Mouse (Mus musculus): ENCODE data around the gene Tox3.
A peak's percentile ranks its signal among the peaks of the same experiment; 100 is the strongest.

Gene Tox3

DNA sequence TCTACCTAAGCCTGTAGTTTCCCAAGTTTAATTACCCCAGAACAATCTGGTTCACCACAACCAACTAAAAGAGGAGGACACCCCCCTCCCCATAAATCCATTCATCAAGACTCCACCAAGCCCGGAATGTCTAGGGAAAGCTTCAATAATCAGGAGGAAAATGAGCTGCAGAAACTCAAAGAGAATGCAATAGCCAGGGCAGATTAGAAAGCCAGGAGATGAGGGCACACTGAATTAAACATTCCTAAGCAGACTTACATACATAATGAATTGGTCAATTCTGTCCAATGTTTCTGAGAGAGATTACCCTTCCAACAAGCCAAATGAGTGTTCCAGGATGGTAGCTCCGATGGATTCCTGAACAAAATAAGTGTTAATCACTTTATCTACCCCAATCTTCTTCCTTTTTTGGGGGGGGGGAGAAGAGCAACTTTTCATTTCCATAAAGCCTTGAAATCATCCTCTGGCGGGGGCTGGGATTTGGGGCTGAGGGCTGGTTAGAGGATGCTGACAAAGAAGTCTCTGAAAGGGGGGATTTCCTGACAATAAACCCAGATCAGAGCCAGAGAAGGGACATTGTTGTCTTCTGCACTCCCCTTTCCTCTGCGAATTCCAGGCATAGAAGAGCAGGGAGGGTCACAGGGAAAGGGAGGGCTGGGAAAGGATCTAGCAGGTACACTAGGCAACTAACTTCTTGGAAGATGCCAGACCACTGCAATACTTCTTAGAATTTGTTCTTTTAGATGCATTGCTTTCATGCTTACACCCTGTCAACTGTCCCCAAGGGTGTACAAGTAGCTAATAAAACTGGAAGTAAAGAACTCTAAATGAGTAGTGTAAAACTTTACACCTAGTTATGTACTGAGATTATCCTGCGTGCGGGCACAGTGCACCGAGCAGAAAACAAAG, 17.5 kb downstream of the Tox3 start:
- DNase-seq (ENCODE audit: extremely low read depth, low read depth, low spot score), result no peak

DNA sequence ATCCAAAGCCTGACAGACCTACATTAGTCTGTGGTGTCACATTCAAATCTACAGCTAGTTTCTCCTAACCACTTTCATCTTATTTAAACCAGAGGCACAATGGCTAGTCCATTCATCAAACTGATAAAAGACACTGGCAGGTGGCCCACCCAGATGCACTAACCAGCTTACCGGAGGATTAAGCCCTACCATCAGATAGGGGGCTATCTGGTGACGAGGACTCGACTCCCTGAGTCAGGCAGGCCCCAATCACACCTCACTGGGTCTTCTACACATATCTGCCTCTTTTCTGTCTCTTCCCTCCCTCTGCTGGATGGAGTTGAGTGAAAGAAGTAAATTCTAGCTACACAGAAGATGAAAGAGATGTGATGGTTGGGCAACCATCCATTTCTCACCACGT, 24.3 kb downstream of the Tox3 start:
- no peak for DNase-seq (ENCODE audit: extremely low read depth, low read depth, low spot score)

DNA sequence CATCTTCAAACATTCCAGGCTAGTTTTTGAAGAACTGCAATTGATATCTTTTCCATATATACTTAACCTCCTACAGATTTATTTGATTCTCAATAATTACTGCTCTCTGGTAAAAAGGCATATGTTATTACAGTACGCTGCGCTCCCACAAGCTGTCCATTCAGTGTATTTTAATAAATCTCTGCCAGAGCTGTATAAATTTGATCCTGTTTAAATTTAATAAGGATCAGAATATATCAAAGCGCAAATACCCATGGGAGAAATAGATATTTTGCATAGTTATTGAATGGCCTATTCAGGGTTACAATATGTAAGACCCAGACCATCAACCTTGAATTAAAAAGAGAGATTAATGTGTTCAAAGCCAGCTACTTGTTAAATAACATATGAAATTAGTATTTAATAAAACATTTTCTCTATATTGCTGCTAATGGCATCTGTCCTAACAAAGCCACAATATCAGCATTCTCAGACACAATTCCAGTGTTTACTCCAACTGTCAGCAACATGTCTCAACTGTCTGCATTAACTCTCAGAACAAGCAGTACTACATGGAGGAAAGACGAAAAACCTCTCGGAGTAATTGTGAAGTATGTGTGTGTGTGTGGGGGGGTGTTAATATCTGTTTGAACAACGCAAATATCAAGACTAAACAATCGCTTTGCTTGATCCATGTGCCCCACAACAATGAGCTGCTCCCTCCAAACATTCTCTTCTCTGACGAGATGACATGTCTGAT, 25.3 kb downstream of the Tox3 start:
- DNase-seq (ENCODE audit: extremely low read depth, low read depth, low spot score), result no peak

DNA sequence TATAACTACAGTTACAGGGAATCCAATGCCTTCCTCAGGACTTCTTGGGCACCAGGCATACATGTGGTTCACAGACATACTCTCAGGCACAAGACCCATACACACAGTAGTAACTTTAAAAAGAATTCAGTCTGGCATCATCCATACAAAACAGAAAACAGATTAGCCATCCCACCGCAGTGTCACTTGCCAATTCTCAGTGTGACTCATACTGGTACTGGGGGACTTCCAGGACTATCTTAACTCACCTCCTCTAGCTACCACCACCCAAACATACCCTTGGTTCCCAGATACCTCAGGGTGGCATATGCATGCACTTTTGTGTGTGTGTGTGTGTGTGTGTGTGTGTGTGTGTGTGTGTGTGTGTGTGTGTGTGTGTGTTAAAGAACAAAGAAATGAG, 26.9 kb downstream of the Tox3 start:
- DNase-seq (ENCODE audit: extremely low read depth, low read depth, low spot score), result no peak

DNA sequence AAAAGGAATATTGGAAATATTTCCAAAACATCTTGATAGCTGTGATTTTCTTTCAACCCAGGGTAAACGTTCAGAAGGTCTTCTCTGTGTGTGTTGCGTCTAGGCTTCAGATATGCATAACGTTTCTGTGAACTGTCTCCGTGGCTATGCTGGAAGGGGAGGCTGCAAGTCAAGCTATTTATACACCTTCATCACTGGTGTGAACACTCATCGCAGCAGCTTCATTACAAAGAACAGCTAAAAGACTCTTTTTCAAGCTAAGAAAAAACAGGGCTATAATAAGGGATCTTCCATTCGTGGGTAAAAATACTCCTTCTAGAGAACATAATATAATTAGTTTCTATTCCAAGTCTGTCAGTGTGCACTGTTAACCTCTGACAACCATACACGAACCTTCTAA, 33.8 kb downstream of the Tox3 start:
- no peak for DNase-seq (ENCODE audit: extremely low read depth, low read depth, low spot score)

DNA sequence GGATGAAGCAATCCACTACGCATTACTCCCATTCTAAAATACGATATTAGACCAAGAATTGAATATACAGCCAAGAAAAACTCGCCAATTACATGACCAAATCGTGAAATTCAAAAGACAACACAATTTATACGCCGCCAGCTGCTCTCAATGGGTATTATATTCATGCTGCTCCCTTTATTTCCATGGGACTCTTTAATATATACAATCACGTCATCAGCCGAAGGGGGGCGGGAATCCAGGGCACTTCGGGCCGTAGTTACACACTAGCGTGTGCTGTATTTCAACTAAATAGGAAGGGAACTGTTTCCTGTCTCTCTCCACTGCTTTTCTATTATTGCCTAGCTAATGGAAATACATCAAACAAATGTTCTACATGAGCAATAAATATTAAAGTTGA, 45.2 kb downstream of the Tox3 start:
- DNase-seq (ENCODE audit: extremely low read depth, low read depth, low spot score), result no peak

DNA sequence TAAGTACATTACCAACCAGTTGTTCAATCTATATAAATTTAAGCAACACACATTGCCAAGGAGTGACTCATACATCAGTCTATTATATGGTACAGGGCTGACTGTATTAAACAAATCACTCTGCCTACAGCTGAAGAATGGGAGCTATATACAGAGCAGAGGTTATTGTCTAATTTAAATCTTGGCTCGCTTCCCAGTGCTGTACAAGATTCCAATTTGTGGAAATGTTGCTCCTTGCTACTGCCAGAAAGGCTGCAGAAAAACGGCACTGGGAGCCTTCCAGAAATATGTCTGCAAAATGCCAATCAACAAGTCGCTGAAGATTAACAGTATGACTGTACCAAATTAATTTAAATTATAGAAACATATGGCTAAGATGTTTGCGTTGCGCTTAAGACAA, 45.9 kb downstream of the Tox3 start:
- DNase-seq (ENCODE audit: extremely low read depth, low read depth, low spot score), result peak; percentile 30

DNA sequence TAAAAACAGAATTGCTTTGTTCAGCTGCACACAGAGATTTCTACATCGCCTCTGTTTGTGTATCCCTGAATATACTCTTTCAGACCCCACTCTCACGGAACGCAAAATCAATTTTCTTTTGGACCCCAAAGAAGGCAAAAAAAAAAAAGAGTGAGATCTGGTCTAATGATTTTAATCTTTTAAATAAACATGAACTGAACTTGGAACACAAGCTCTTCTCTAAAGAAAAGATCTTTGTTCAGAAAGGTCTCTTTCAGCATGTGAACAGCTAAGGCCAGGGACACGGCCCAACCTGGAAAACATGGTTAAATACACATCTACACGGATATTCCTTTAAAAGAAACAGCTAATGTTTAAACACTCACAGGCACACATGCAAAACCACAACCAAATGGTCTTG, 46.6 kb downstream of the Tox3 start:
- no peak for DNase-seq (ENCODE audit: extremely low read depth, low read depth, low spot score)

DNA sequence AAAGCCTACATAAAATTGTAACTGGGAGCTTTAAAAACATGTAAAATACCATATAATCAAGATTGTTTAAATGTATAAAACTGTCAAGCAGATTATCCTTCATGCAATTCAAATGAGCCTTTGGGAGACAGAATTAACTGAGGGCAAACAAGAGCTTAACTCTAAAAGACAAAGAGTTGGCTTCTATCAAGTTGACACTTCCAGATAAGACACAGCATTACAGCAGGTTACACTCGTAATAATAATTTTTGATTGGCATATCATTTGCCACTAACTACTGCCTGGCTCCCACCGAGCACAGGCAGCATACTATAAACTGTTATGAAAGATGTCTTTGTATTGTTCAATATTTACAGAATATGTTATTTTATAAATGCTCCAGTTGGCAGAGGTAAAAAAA, 47.2 kb downstream of the Tox3 start:
- no peak for DNase-seq (ENCODE audit: extremely low read depth, low read depth, low spot score)

DNA sequence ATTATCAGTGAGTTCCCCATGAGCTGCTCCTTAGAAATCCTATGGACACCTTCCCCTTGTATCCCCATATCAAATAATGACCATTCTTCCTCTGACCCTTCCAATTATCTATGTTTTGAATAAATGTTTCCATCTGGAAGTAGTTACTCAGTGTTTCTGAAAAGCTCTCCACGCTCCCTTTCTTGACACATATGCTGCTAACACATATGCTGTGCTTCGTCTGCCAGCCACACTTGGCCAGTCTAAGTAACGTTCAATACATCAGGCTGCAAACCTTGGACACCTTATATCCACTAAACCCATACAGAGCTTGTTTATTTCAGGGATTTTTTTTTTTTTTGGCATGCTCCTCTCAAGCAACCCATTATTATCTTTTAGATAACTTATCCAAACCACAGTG, 54.1 kb downstream of the Tox3 start:
- DNase-seq (ENCODE audit: extremely low read depth, low read depth, low spot score), result no peak

DNA sequence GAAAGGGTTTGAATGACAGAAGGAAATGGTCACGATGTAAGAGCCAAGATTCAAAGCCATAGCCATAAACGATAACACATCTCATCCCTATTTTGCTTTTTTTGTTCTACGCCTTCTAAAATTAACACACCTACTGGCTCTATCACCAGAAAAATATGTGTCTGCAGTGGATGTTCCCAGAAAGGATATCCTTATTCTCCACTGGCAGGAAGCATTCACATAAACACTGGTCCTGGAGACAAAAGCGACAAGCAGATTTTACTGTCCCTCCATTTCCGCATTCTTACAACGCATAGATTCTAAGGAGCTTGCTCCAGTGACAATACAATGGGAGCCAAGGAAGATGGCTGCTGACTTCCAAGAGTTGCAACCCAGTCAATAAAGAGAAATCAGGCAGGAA, 57.3 kb downstream of the Tox3 start:
- DNase-seq (ENCODE audit: extremely low read depth, low read depth, low spot score), result no peak

DNA sequence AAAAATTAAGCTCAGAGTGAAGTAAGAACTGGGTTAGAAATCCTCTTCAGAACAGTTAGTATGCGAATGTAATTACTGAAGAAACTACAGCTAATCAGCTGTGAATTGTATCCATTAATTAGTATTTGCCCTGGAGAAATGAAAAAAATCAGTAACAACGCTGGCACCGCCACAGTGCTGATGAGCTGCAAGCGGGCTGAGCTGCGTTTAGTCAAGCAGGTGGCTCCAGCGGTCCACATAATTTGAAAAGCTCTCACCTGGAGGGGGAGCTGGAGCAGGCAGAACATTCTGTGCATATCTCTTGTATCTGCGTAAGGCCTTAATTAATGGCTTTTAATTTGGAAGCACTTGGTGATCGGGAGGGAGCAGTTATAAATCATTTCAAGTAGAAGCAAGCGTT, 71.4 kb downstream of the Tox3 start:
- DNase-seq (ENCODE audit: extremely low read depth, low read depth, low spot score), result peak; percentile 56

DNA sequence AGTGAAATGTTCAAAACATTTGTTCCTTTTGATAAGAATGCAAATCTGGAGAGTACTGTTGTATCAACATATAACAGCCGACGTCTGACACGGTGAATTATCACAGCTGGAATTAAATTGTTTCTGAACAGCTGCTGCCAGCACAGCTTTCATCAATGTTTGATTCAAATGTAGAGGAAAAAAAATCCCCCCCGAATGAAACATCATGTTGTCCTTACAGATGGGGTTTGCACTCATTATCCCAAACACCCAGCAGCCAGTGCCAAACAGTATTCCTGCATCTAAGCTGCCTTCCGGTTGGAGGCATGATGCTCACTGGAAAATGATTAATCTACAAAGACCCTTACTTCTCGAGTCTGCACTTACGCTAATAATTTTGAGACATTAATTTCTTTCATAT, 75.0 kb downstream of the Tox3 start:
- no peak for DNase-seq (ENCODE audit: extremely low read depth, low read depth, low spot score)

DNA sequence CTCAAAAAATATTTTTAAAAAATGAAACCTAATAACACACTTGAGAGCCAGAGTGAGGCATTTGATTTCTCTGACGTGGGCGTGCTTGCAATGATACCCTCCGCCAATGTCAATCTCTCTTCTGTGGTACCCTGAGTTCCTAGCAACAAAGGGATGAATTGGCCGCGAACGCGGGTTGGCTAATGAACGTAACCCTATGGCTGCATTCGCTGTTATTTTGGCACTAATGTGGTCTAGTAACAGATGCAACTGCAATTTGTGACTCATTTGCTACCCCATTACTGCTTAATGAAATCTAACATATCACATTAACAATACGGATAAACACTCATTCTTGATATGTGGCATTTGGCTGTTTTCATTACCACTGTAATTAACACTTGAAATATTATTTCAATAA, 76.2 kb downstream of the Tox3 start:
- DNase-seq (ENCODE audit: extremely low read depth, low read depth, low spot score), result no peak

DNA sequence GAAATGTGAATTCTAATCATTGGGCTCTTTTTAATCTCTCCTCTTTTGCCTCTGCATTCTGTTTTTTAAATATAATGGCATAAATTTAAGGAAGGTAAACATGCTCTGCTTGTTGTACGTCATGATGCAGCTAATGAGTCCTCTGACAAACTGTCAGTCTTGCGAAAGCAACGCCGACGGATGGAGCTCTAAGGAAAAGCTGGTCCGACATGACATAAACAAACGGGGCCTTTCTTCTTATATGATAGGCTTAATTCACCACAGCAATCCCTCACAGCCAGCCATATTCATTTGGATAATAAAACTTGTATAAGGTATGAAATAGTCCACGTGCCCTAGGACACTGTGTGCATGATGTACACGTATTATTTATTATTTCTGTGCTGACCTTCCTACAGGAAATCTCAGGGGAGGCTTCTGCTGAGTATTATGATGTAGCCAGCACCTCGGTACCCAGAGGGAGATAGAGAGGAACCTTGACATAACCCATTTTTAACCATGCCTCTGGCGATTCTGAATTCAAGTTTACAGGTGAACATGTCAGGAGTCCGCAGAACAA, 80.4 kb downstream of the Tox3 start:
- no peak for DNase-seq (ENCODE audit: extremely low read depth, low read depth, low spot score)

DNA sequence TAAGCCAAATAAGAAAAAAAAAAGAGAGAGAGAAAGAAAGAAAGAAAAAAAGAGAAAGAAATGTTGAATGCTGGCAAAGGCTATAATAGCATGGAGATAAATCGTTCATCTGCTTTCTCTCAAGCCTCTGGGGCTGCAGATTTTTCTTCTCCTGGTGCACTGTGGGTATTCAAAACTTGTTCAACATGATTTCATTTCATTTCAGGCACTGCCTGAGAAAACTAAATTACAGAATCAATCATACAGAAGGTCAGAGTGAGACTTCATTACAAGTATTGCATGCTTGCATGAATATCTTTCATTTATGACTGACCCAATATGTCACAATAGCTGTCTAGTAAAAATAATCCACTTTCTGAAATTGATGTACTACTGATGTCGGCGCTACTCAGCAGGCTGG, 81.2 kb downstream of the Tox3 start:
- no peak for DNase-seq (ENCODE audit: extremely low read depth, low read depth, low spot score)

DNA sequence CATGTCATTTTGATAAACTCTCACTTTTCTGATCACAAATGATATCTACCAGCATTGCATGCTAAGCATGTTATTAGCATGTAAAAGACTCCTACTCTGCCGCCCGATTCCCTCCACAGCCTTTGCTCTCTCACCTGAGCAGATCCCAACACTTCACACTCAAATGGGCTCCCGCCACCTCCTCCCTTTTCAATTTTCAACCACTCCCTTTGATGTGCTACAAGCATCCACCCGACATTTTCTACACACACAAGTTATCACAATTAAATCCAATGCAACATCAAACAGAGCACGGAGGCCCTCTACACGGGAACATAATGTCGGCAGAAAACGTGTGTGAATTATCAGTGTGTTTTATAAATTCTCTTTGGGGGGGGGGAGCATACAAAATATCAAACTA, 81.9 kb downstream of the Tox3 start:
- no peak for DNase-seq (ENCODE audit: extremely low read depth, low read depth, low spot score)

DNA sequence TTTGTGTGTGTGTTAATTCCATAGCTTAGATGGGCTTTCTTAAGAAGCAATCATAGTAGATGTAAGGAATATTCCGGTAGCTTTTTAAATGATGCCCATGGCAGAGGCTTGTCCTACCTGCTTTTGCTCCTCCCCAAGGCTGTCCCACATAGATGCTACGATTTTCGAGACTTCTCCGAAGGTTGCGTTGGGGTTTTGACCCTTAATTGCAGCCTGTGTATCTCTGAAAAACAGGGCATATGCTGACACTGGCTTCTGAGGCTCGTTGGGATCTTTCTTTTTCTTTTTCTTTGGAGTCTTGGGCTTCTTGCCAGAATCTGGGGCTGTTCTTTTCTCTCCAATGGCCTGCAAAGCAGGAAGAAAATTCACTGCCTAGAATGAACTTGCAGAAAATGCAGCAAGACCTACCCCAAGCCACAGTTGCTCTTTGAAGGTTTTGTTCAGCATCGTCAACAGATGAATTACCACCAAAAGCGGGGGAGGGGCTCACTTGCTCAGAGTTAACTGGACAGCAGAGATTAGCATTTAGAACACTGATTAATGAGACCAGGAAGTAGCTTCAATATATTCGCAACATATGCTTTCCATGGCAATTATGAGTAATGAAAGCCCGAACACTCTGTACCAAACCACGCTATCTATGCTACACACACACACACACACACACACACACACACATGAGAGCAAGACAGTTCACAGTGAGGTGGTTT, 93.8 kb downstream of the Tox3 start:
- no peak for DNase-seq (ENCODE audit: extremely low read depth, low read depth, low spot score)

DNA sequence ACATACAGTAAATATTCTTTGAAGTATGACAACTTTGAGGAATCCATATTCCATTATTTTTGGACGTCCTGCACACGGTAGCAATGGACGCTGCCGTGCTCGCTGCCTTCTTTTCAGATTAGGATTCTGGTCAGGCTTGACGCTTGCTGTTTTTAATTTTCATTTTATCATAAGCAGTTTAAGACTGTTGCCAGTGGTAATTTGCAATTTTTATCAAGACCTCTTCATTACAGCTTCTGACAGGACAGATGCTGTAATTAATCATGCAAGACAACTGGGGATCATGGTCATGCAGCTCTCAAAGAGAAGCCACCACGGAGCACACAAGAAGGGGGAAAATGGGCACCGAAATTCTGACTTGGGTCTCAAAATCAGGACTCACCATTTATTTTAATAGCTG, 101.8 kb downstream of the Tox3 start:
- DNase-seq (ENCODE audit: extremely low read depth, low read depth, low spot score), result no peak

DNA sequence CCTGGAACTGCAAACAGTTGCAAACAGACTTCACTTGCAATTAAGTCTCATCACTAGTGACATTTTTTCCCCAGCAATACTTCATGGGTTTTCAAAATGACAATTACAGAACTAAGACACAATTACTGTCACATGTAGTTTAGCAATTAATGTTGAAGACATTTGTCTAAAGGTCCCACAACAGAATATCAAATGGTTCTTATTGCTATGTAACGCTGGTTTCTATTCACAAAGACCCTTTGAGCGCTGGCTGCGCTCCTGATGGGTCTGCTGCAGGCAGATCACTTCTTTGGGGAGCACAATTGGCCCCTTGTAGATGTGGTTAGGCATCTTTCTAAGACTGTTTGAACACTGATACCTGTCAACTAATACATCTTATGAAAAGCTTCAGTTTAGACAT, 102.3 kb downstream of the Tox3 start:
- no peak for DNase-seq (ENCODE audit: extremely low read depth, low read depth, low spot score)

DNA sequence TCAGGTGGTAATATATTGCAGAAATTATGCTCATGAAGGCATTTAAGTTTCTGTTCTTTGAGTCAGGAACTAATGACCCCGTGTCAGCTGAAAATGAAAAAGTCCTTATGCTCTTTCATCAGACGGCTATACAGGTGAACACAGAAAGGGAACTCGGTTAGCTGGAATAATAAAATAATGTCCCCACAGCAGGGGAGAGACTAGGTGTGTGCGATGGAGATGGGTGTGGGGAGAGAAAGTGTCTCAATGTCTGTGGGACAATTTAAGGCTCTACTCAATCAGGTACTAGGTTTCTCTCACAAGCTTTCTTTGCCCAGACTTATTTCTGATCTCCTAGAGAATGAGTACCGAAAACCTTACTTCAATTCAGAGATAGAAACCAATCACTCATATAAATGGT, 103.0 kb downstream of the Tox3 start:
- no peak for DNase-seq (ENCODE audit: extremely low read depth, low read depth, low spot score)
